Mouse (Mus musculus) macrophage (primary cell): ENCODE results near the gene Fbxo11. TPM values are rescaled to one million over a fixed set of nuclear protein-coding genes. Genes with fewer than 3 reads are reported as not detected.
"Not testable (repeated sequence)": the region's sequence is repeated elsewhere in the genome, so short reads cannot be mapped to it uniquely, and the experiment has no call there.

ENCODE experiments used
- H3K27ac ChIP-seq: fragments of 350-480 bp; formaldehyde crosslinking; 2 replicates; pipeline ENCODE4 v1.9.0; 2021
- H3K36me3 ChIP-seq: fragments of 350-480 bp; formaldehyde crosslinking; 2 replicates; pipeline ENCODE4 v1.9.0; 2021; ENCODE audit errors: inconsistent target
- H3K4me3 ChIP-seq: fragments of 350-480 bp; formaldehyde crosslinking; 2 replicates; pipeline ENCODE4 v1.9.0; 2021; ENCODE audit errors: inconsistent target
- H3K79me2 ChIP-seq: fragments of 350-480 bp; formaldehyde crosslinking; 2 replicates; pipeline ENCODE4 v1.9.0; 2021; ENCODE audit errors: inconsistent target
- WGBS: methylation state at CpG from one replicate; pipeline ENCODE4 v1.1.7; 2026; ENCODE audit warnings: inconsistent platforms; ENCODE audit not compliant: missing documents; 5-methylcytosine and 5-hydroxymethylcytosine counted together
- polyA plus RNA-seq: library from polyadenylated mRNA; stranded (reverse); fragments of 250-400 nt; gene quantifications from 3 replicates; pipeline ENCODE4 v1.2.4, GENCODE M21; 2018; ENCODE audit warnings: inconsistent platforms

Fbxo11 gene
- polyA plus RNA-seq, 1 experiment from 2014 or later: 64.4 TPM

DNA sequence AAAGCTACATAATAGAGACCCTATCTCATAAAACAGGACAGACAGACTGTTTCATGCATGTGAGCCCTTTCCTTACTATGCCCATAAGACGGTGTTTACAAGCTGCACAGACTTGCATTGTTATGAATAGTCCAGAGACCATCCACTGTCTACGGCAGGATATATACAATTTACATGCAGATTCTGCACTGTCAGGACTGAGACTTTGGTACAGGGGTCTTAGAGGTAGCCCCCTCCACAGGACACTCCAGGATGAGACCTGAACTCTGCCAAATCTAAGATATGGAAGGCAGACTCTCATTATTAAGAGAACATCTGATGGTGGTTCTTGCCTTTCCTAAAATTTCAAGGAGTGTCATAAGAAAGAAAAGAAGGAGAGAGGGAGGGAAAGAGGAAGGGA is 6.8 kb downstream of the Fbxo11 start:
- Histone ChIP-seq H3K79me2 (peaks cover 100% of the 10 kb centered on the region), H3K27ac (peak overlapping the region; percentile 16), H3K36me3 (no peaks in the 10 kb centered on the region), H3K4me3 (no peak overlapping the region)
- WGBS: 47% methylated on average over 2 of the region's 2 CpGs

- WGBS: 43% methylated on average over 1 of the region's 1 CpGs
- Histone ChIP-seq H3K79me2 (peaks cover 100% of the 10 kb centered on the region), H3K4me3 (no peak overlapping the region), H3K36me3 (no peaks in the 10 kb centered on the region), H3K27ac (peak overlapping the region; percentile 16)
These were observed 7.2 kb downstream of the Fbxo11 start for GRCm38 (mm10) chr17:88057846-88058245.

DNA sequence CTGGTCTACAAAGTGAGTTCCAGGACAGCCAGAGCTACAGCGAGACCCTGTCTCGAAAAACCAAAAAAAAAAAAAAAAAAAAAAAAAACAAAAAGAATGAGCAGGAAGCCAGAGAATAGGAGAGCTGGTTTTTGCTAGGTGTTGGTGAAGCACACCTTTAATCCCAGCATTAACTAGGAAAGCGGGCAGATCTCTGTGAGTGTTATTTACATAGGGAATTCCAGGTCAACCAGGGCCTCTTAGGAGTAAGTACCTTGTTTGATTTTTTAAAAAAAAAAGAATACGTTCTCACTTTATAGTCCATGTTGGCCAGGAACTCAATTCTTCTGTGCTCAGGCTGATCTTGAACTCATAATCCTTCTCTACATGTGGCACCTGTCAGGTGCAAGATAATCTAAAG is 13.4 kb downstream of the Fbxo11 start:
- no peak overlapping the region for H3K27ac ChIP-seq
- peaks cover 100% of the 10 kb centered on the region for H3K79me2 ChIP-seq
- H3K36me3 ChIP-seq: no peaks in the 10 kb centered on the region
- H3K4me3 ChIP-seq: no peak overlapping the region
- WGBS: 93% methylated on average over 2 of the region's 4 CpGs

DNA sequence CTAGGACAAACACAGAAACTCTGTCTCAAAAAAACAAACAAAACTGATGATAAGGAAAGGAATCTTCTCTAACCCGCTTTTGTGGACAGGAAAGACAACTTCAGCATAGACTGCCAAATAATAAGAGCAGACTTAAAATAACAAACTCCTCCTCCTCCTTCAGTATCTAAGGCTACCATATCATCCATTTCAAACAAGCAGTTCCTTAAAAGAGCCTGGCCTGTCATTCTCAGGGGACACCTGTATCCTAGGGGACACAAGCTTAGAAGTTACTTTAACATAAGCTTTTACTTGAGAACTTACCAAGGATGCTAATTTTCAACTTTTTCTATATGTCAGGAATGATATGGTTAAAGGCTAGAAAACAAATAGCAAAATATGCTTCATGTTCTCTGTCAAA is 14.2 kb downstream of the Fbxo11 start:
- Histone ChIP-seq H3K79me2 (peaks cover 100% of the 10 kb centered on the region), H3K4me3 (no peak overlapping the region), H3K27ac (no peak overlapping the region), H3K36me3 (no peaks in the 10 kb centered on the region)
- 100% methylated on average over 1 of the region's 1 CpGs for WGBS

DNA sequence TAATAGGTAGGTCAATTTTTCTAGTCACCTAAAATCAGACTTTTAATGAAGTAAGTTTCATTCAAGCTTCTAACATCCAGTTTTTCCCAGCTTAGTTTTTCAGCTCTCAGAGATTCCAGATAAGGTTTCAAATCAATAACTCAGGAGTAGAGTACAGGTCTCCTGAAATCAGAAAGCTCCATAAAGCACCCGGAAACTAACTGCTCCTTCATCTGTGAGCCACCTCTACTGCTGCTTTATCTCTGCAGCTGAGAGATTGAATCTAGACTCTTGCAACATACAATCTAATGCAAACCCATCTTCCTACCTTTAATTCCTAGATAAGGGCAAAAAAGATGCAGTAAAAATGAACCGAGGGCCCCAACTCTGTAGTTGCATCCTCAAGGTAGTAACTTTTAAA is 14.8 kb downstream of the Fbxo11 start:
- H3K4me3 ChIP-seq: no peak overlapping the region
- no peaks in the 10 kb centered on the region for H3K36me3 ChIP-seq
- 91% methylated on average over 2 of the region's 2 CpGs for WGBS
- peaks cover 100% of the 10 kb centered on the region for H3K79me2 ChIP-seq
- no peak overlapping the region for H3K27ac ChIP-seq

DNA sequence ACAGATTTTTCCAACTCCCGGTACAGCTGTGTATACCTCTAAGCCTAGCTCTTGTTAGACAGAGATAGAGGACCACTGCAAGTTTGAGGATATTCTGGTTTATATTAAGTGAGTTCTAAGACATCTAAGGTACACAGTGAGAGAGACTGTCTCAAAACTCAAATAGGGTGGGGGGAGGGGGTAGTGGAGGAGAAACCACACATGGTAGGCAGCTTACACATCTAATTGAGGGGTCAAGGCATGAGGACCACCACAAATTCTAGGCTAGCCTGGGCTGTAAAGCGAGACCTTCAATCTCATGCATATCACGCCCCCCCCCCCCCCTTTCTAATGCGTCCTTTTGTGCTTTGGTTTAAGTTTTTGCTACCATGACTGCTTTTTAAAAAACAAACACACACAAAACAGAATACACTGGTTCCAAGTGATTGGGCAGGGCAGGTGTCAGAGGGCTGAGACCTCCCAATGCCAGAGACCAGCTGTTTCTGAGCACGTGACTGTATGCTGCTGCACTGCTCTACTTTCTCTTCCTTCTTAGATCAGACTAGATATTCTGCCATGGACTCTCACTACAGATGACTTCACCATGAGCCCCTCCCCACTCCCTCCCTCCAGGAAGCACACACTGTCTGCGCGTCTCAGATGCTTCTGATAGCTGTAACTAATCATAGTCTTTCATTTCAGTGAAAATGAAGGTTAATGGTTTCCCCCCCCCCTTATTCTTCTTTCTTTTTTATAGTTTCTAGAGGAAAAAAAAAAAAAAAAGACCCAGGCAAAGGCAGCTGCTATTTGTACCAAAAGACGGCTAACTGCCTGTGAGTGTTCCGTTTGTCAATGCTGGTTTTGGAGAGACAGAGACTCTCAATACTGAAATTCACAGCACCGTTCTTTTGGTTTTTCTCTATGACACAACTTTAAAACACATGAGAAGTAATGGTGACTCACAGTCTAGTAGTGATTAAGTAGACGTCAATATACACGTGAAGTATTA is 22.7 kb downstream of the Fbxo11 start:
- 36% methylated on average over 11 of the region's 12 CpGs for WGBS
- Histone ChIP-seq H3K4me3 (peak overlapping the region; percentile 2; the same call in 1 of the 2 replicates), H3K79me2 (peaks cover 100% of the 10 kb centered on the region), H3K36me3 (no peaks in the 10 kb centered on the region), H3K27ac (peak overlapping the region; percentile 10; the same call in 1 of the 2 replicates)

DNA sequence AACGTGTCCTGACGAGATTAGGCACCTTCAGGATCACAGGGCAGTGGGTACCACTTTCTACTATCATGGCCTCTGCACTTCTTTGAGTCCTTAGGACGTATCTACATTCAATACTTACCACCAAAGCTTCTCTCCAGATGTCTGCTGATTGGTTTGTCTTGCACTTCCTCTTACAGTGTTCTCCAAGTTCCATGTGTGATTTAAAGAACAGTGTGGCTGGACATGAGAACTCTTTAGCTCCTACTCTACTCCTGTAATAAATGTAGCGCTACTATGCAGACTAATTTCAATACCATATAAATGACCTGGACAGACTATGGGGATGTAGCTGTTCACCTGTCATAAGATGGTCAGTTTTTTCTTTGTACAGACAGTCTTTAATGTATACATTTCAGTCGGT is 24.3 kb downstream of the Fbxo11 start:
- H3K79me2 ChIP-seq: peaks cover 100% of the 10 kb centered on the region
- H3K36me3 ChIP-seq: no peaks in the 10 kb centered on the region
- H3K4me3 ChIP-seq: no peak overlapping the region
- 80% methylated on average over 5 of the region's 5 CpGs for WGBS
- H3K27ac ChIP-seq: no peak overlapping the region

GRCm38 (mm10) chr17:88034418-88034817 is 30.7 kb downstream of the Fbxo11 start:
- WGBS: 91% methylated on average over 4 of the region's 4 CpGs
- peaks cover 100% of the 10 kb centered on the region for H3K79me2 ChIP-seq
- no peak overlapping the region for H3K4me3 ChIP-seq
- no peaks in the 10 kb centered on the region for H3K36me3 ChIP-seq
- H3K27ac ChIP-seq: no peak overlapping the region

- Histone ChIP-seq H3K4me3 (no peak overlapping the region), H3K79me2 (peaks cover 100% of the 10 kb centered on the region), H3K27ac (no peak overlapping the region), H3K36me3 (no peaks in the 10 kb centered on the region)
- 90% methylated on average over 5 of the region's 5 CpGs for WGBS
These were observed 33.3 kb downstream of the Fbxo11 start for GRCm38 (mm10) chr17:88031755-88032154.

DNA sequence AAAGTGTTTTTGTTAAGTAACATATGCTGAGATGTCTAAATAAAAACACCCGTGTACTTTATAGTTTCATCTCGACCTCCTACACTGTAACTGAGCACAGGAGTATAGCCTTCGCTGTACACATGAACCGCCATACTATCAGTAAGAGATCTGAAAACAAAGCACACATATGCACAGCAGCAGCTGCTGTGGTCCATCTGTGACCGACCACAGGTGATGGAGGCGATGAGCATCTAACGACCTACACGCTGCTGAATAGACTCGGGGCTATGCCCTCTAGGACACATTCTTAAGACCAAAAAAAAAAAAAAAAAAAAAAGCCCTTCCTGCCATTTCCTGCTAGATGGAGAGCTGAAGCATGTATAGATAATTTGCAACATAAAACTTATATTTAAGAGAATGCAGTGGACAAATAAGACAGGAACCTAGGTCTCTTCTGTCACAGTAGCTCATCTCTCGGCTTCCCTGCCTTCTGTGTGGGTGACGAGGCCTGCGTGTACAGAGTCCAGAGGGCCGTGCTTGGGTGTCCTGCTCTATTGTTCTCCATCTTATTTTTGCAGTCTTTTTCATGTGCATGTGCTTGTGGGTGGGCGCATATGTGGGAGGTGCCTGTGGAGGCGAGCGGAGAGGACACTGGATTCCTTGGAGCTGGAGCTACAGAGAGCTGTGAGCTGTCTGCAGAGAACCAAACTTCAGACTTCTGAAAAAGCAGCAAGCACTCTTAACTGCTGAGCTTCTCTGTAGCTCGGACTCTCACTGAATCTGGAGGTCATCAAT is 35.7 kb downstream of the Fbxo11 start:
- Histone ChIP-seq H3K4me3 (no peak overlapping the region), H3K79me2 (peaks cover 100% of the 10 kb centered on the region), H3K36me3 (no peaks in the 10 kb centered on the region), H3K27ac (no peak overlapping the region)
- 91% methylated on average over 17 of the region's 17 CpGs for WGBS

GRCm38 (mm10) chr17:88025227-88025626 is 39.9 kb downstream of the Fbxo11 start:
- Histone ChIP-seq H3K79me2 (peaks cover 100% of the 10 kb centered on the region), H3K4me3 (no peak overlapping the region), H3K27ac (no peak overlapping the region), H3K36me3 (no peaks in the 10 kb centered on the region)
- 41% methylated on average over 4 of the region's 4 CpGs for WGBS

GRCm38 (mm10) chr17:88023924-88024323 is 41.2 kb downstream of the Fbxo11 start:
- no peak overlapping the region for H3K27ac ChIP-seq
- 94% methylated on average over 1 of the region's 1 CpGs for WGBS
- peaks cover 100% of the 10 kb centered on the region for H3K79me2 ChIP-seq
- no peaks in the 10 kb centered on the region for H3K36me3 ChIP-seq
- no peak overlapping the region for H3K4me3 ChIP-seq

GRCm38 (mm10) chr17:88016027-88016426 is 49.1 kb downstream of the Fbxo11 start:
- WGBS: 98% methylated on average over 6 of the region's 8 CpGs
- Histone ChIP-seq H3K79me2 (peaks cover 57% of the 10 kb centered on the region), H3K36me3 (peaks cover 41% of the 10 kb centered on the region)
- H3K27ac ChIP-seq, H3K4me3 ChIP-seq: not testable (repeated sequence)

- 86% methylated on average over 1 of the region's 1 CpGs for WGBS
- H3K36me3 ChIP-seq: peaks cover 55% of the 10 kb centered on the region
These were observed 50.6 kb downstream of the Fbxo11 start for GRCm38 (mm10) chr17:88014456-88014855.

DNA sequence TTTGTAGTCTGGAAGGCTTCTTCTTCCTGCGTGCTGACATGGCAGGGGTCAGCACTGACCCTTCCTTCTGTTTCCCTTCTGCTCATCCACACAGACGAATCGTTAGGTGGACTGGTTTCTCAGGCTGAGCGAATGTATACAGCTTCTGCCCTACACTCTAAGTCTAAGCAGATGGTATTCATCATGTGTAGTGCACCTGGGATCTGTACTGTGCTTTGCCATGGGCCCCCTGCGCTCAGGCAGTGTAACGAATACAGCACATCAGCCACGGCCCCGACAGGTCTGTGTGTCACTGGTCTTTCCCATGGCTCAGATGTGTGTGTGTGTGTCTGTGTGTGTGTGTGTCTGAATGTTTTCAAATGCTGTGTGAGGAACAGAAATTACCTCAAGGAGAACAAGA is 58.1 kb downstream of the Fbxo11 start:
- WGBS: 94% methylated on average over 6 of the region's 8 CpGs
- Histone ChIP-seq H3K27ac (no peak overlapping the region), H3K4me3 (no peak overlapping the region), H3K36me3 (peaks cover 64% of the 10 kb centered on the region), H3K79me2 (no peaks in the 10 kb centered on the region)

More at GRCm38 (mm10) chr17:88014456-88014855, 50.6 kb downstream of the Fbxo11 start:
- Histone ChIP-seq H3K79me2 (peaks cover 41% of the 10 kb centered on the region), H3K4me3 (no peak overlapping the region), H3K27ac (no peak overlapping the region)
